Mouse (Mus musculus): Measurements from ENCODE around the gene Nup98.

- TF ChIP-seq CTCF (IDR thresholded peaks at IDR 0.05; ENCODE audit: insufficient read depth, low read length) (peak; percentile 19; the same call in 1 of the 2 replicates), POLR2A (IDR thresholded peaks at IDR 0.05; ENCODE audit: borderline replicate concordance, extremely low read depth, low read depth, low read length) (no peak)
Observed at GRCm38 (mm10) chr7:102170300-102170699, 39.7 kb downstream of the Nup98 start.
